Mouse (Mus musculus): ENCODE results near the gene Lfng. TPM values are rescaled to one million over a fixed set of nuclear protein-coding genes. Genes with fewer than 3 reads are reported as not detected.

Lfng gene
- polyA plus RNA-seq, 1 experiment, result 1.4 TPM

GRCm38 (mm10) chr5:140640812-140641211 lies 33.7 kb downstream of the Lfng start:
- TF ChIP-seq POLR2A (IDR thresholded peaks at IDR 0.05; ENCODE audit: control insufficient read depth, low read depth, low read length) (no peak), CTCF (IDR thresholded peaks at IDR 0.05; ENCODE audit: control insufficient read depth, insufficient read depth, insufficient replicate concordance, low read depth, low read length) (no peak)
- no peaks in the 10 kb centered on the region for H3K27me3 ChIP-seq (ENCODE audit: control insufficient read depth, insufficient read depth, low read length)
- no peak overlapping the region for H3K4me3 ChIP-seq (ENCODE audit: control insufficient read depth, low read depth, low read length)
- H3K36me3 ChIP-seq (ENCODE audit: control insufficient read depth, insufficient read depth, low read length), result no peaks in the 10 kb centered on the region
- no peaks in the 10 kb centered on the region; the same call in 1 of the 2 replicates for H3K4me1 ChIP-seq (ENCODE audit: control insufficient read depth, insufficient read depth, low read length)
- H3K27ac ChIP-seq (ENCODE audit: control insufficient read depth, insufficient read depth, low read depth, low read length), result no peak overlapping the region

- TF ChIP-seq POLR2A (IDR thresholded peaks at IDR 0.05; ENCODE audit: control insufficient read depth, low read depth, low read length), result no peak
- TF ChIP-seq CTCF (IDR thresholded peaks at IDR 0.05; ENCODE audit: control insufficient read depth, insufficient read depth, insufficient replicate concordance, low read depth, low read length), result no peak
- H3K4me3 ChIP-seq (ENCODE audit: control insufficient read depth, low read depth, low read length), result no peak overlapping the region
- no peaks in the 10 kb centered on the region for H3K27me3 ChIP-seq (ENCODE audit: control insufficient read depth, insufficient read depth, low read length)
- no peaks in the 10 kb centered on the region for H3K36me3 ChIP-seq (ENCODE audit: control insufficient read depth, insufficient read depth, low read length)
- H3K4me1 ChIP-seq (ENCODE audit: control insufficient read depth, insufficient read depth, low read length), result no peaks in the 10 kb centered on the region; the same call in 1 of the 2 replicates
- H3K27ac ChIP-seq (ENCODE audit: control insufficient read depth, insufficient read depth, low read depth, low read length), result no peak overlapping the region
These were observed 34.3 kb downstream of the Lfng start for GRCm38 (mm10) chr5:140641254-140641928.

DNA sequence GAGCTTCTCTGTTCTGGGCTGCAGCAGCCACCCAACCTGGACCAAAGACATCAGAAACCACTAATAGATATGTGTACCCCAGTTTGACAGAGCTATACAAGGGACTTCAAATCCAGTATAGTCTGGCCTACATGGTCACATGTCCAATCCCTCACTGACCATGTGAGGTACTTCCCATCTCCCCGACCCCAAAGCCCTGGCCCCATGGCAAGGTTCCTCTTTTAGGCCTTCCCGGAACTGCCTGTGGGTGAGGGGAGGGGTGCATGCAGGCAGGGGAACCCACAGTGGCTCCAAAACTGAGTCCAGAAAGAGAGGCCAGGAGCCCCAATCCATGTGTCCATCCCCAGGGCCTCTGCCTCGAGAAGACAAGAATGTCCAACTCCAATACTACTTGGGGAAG lies 35.0 kb downstream of the Lfng start:
- TF ChIP-seq POLR2A (IDR thresholded peaks at IDR 0.05; ENCODE audit: control insufficient read depth, low read depth, low read length), result no peak
- no peak for TF ChIP-seq CTCF (IDR thresholded peaks at IDR 0.05; ENCODE audit: control insufficient read depth, insufficient read depth, insufficient replicate concordance, low read depth, low read length)
- Histone ChIP-seq H3K36me3 (ENCODE audit: control insufficient read depth, insufficient read depth, low read length) (no peaks in the 10 kb centered on the region), H3K27me3 (ENCODE audit: control insufficient read depth, insufficient read depth, low read length) (no peaks in the 10 kb centered on the region), H3K27ac (ENCODE audit: control insufficient read depth, insufficient read depth, low read depth, low read length) (no peak overlapping the region), H3K4me1 (ENCODE audit: control insufficient read depth, insufficient read depth, low read length) (no peaks in the 10 kb centered on the region; the same call in 1 of the 2 replicates), H3K4me3 (ENCODE audit: control insufficient read depth, low read depth, low read length) (no peak overlapping the region)

GRCm38 (mm10) chr5:140644263-140644662 lies 37.1 kb downstream of the Lfng start:
- Histone ChIP-seq H3K27me3 (ENCODE audit: control insufficient read depth, insufficient read depth, low read length) (no peaks in the 10 kb centered on the region), H3K36me3 (ENCODE audit: control insufficient read depth, insufficient read depth, low read length) (no peaks in the 10 kb centered on the region), H3K4me1 (ENCODE audit: control insufficient read depth, insufficient read depth, low read length) (peaks cover 15% of the 10 kb centered on the region), H3K27ac (ENCODE audit: control insufficient read depth, insufficient read depth, low read depth, low read length) (no peak overlapping the region), H3K4me3 (ENCODE audit: control insufficient read depth, low read depth, low read length) (no peak overlapping the region)
- TF ChIP-seq CTCF (IDR thresholded peaks at IDR 0.05; ENCODE audit: control insufficient read depth, insufficient read depth, insufficient replicate concordance, low read depth, low read length), result no peak
- TF ChIP-seq POLR2A (IDR thresholded peaks at IDR 0.05; ENCODE audit: control insufficient read depth, low read depth, low read length), result no peak

GRCm38 (mm10) chr5:140644702-140645201 lies 37.6 kb downstream of the Lfng start:
- TF ChIP-seq POLR2A (IDR thresholded peaks at IDR 0.05; ENCODE audit: control insufficient read depth, low read depth, low read length) (no peak), CTCF (IDR thresholded peaks at IDR 0.05; ENCODE audit: control insufficient read depth, insufficient read depth, insufficient replicate concordance, low read depth, low read length) (no peak)
- no peak overlapping the region for H3K4me3 ChIP-seq (ENCODE audit: control insufficient read depth, low read depth, low read length)
- no peaks in the 10 kb centered on the region for H3K27me3 ChIP-seq (ENCODE audit: control insufficient read depth, insufficient read depth, low read length)
- H3K4me1 ChIP-seq (ENCODE audit: control insufficient read depth, insufficient read depth, low read length), result peaks cover 20% of the 10 kb centered on the region
- no peaks in the 10 kb centered on the region for H3K36me3 ChIP-seq (ENCODE audit: control insufficient read depth, insufficient read depth, low read length)
- no peak overlapping the region for H3K27ac ChIP-seq (ENCODE audit: control insufficient read depth, insufficient read depth, low read depth, low read length)

- no peaks in the 10 kb centered on the region for H3K36me3 ChIP-seq (ENCODE audit: control insufficient read depth, insufficient read depth, low read length)
- no peak overlapping the region for H3K4me3 ChIP-seq (ENCODE audit: control insufficient read depth, low read depth, low read length)
- no peaks in the 10 kb centered on the region for H3K27me3 ChIP-seq (ENCODE audit: control insufficient read depth, insufficient read depth, low read length)
- no peak overlapping the region for H3K27ac ChIP-seq (ENCODE audit: control insufficient read depth, insufficient read depth, low read depth, low read length)
- peaks cover 20% of the 10 kb centered on the region for H3K4me1 ChIP-seq (ENCODE audit: control insufficient read depth, insufficient read depth, low read length)
- TF ChIP-seq POLR2A (IDR thresholded peaks at IDR 0.05; ENCODE audit: control insufficient read depth, low read depth, low read length), result no peak
- no peak for TF ChIP-seq CTCF (IDR thresholded peaks at IDR 0.05; ENCODE audit: control insufficient read depth, insufficient read depth, insufficient replicate concordance, low read depth, low read length)
These were observed 38.3 kb downstream of the Lfng start for GRCm38 (mm10) chr5:140645454-140645853.

DNA sequence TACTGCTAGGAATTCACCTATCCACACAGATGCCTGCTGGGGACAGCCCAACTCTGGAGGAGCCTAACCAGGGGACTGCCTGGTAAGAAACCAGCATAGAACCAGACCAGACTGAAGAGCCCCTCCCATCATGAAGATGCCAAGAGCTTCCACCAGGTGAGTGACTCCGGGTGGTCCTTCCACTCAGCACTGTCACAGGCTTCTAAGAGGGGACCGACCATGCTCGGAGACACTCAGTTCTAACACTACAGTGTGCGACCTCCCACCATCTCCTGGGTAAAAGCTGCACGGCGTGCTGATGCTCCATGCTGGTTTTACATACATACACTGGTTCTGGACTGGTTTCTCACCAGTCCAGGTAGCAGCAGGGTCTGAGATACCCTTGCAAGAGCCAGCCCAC lies 39.1 kb downstream of the Lfng start:
- TF ChIP-seq CTCF (IDR thresholded peaks at IDR 0.05; ENCODE audit: control insufficient read depth, insufficient read depth, insufficient replicate concordance, low read depth, low read length) (no peak), POLR2A (IDR thresholded peaks at IDR 0.05; ENCODE audit: control insufficient read depth, low read depth, low read length) (no peak)
- H3K4me3 ChIP-seq (ENCODE audit: control insufficient read depth, low read depth, low read length), result no peak overlapping the region
- H3K4me1 ChIP-seq (ENCODE audit: control insufficient read depth, insufficient read depth, low read length), result peaks cover 20% of the 10 kb centered on the region
- H3K27me3 ChIP-seq (ENCODE audit: control insufficient read depth, insufficient read depth, low read length), result no peaks in the 10 kb centered on the region
- no peak overlapping the region for H3K27ac ChIP-seq (ENCODE audit: control insufficient read depth, insufficient read depth, low read depth, low read length)
- H3K36me3 ChIP-seq (ENCODE audit: control insufficient read depth, insufficient read depth, low read length), result no peaks in the 10 kb centered on the region
